Mouse (Mus musculus): ENCODE data around the gene Gja1.
A peak's percentile ranks its signal among the peaks of the same experiment; 100 is the strongest.
"Not testable (repeated sequence)": the region's sequence is repeated elsewhere in the genome, so short reads cannot be mapped to it uniquely, and the experiment has no call there.

Gja1 gene

DNA sequence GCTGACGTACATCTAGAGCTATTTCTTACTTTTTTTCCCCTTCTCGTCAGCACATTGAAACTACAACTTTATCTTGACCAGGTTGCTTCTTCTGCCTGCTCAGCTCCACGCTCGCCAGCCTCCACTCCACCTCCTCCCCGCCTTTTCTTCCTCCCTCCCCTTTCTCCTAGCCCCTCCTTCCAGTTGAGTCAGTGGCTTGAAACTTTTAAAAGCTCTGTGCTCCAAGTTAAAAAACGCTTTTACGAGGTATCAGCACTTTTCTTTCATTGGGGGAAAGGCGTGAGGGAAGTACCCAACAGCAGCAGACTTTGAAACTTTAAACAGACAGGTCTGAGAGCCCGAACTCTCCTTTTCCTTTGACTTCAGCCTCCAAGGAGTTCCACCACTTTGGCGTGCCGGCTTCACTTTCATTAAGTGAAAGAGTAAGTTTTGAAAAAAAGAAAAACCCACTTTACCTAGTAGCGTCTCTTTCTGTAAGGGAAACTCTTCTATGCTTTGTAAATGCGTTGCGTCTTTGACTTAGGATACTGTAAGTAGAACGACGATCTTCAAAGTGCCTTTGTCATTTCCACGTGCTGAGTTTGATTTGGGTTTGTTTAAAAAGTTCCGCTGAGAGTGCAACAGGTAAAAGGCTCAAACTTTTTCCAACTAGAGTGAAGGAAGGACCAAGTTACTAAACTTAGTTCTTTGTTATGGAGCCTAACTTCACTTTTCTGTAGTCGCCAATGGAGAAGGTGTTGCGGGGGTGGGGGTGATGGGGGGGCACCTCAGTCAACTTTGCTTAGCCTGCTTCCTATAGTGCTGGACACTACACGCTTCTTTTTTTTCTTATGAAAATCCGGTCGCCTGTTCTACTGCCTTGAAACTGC is at the start of gene Gja1:
Gene Gja1, plus strand, starts transcription at position 234 of the 869 bp plus-strand sequence.
- DNase-seq (ENCODE audit: low read depth, low spot score), result peak; percentile 86

DNA sequence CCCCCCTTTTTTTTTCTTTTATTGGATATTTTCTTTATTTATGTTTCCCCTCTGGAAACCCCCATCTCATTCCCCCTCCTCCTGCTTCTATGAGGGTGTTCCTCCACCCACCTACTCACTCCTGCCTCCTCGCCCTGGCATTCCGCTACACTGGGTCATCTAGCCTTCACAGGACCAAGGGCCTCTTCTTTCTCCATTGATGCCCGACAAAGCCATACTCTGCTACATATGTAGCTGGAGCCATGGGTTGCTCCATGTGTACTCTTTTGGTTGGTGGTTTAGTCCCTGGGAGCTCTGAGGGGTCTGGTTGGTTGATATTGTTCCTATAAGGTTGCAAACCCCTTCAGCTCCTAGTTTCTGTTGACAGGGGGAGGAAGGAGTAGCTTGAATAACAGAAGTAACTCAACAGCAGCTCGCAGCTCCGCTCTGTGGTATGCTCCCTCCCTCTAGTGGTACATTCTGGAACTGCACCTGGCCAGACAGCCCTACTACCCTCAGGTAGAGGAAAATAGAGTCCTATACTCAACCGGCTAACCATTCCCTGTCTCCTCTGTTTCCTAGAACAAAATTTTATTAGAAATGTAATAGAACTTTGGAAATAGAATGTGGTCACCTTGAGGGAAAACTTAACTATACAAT is 38.2 kb upstream of the Gja1 start:
- DNase-seq (ENCODE audit: low read depth, low spot score), result peak; percentile 85

DNA sequence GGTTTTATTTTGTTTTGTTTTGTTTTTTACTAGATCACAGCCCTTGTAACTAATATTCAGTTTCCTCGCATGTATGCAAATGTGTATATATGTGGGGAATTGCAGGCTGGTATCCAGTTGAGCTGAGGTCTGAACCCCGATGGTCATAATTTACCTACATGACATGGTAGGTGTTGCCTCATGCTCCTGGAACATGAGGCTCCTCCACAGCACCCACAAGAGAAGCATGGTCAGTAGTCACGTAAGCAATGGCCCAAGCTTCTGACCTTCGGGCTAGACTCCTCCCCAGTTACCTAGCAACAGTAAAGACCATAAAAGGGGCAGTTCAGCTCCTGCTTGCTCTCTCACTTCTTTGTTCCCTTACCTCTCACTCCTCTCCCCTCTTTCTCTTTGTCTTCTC is 16.7 kb upstream of the Gja1 start:
- DNase-seq (ENCODE audit: low read depth, low spot score), result no peak

DNA sequence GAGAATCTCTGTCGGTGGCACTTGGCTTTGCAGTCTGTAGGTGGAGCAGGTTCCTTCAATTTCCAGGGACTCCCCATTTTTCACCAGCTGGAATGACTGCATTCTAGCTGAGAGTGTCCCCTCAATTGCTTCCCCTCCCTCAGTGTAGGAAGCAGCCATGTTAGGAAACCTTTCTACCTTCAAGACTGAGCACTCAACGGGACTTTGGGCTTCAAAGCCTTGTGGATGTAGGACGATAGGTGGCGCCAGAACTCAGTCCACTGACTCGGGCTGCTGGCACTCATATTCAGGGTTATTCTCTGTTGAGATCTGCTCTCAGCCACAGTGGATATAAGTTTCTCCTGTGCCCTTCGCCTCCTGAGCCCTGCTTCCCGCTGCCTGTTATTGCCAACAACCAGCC is 8.1 kb upstream of the Gja1 start:
- peak; percentile 85 for DNase-seq (ENCODE audit: low read depth, low spot score)

DNA sequence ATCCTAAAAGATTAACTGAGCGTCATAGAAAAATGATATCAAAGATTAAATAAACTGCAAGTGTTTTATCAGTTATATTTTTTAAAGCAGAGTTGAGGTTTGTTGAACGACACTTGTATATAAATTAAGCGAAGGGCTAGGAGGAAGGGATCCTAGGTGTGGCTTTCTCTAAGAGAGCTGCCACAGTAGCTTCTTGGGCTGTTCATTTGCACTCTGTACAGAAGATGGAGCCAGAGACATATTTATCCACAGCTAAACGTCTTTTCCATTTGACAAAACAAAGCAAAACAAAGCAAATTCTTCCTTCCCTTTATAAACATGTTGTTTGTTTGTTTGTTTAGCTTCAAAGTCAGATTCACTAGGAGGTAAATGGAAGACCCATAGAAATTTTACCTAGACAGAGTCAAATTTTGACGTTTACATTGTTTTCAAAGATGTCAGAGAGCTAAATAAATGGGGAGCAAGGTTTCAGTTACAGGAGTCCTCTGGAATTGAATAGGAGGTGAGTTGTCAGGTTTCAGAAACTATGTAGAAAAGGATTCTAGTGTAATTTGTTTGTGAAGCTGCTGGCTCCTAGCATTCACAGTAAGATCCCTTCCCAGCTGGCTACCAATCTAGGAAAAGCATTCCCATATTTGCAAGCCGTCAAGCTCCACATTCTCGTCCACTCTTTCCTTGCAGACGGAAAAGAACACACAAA is 4.0 kb upstream of the Gja1 start:
- peak; percentile 69 for DNase-seq (ENCODE audit: low read depth, low spot score)

DNA sequence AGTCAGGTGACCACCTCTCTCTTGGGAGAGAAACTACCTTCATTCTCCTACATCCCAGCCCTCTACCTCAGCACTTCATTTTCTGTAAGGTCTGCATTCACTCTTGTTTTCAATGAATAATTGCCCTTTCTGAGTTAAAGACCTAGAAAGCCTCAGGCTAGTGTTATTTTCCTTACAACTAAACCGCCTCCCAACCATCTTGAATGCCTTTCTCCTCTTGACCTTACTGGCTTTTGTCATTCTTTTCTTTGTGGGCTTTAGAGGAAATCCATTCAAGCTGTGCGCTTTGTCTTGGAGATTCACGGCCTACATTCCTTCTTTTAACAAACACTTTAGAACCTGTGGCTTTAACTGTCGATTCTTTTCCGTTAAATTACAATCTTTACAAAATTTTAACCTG is 3.0 kb upstream of the Gja1 start:
- no peak for DNase-seq (ENCODE audit: low read depth, low spot score)

DNA sequence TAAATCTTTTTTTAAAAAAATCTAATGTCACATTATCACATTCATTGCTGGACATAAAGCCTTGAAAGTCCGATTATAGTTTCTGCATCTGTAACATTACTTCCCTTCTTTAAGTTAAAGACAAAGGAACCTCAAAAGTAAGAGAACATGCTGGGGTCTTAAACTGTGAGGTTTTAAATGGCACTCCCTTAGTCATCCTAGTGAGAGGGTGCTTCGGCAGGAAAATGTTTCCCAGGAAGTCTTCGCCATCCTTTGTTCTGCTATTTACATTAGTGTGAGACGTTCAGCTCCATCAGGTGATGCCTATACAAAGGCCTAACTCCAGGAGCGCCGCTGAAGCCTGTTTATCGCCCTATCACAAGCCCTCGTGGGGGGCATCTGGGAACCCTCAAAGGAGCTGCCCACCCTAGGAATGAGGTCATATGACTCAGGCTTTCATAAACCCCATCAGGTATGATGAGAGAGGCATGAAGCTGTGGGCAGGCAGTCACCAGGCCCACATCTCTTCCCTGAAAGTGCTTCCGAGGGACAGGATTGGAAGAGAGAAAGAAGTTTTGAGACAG is 1.1 kb upstream of the Gja1 start:
- DNase-seq (ENCODE audit: low read depth, low spot score), result no peak

DNA sequence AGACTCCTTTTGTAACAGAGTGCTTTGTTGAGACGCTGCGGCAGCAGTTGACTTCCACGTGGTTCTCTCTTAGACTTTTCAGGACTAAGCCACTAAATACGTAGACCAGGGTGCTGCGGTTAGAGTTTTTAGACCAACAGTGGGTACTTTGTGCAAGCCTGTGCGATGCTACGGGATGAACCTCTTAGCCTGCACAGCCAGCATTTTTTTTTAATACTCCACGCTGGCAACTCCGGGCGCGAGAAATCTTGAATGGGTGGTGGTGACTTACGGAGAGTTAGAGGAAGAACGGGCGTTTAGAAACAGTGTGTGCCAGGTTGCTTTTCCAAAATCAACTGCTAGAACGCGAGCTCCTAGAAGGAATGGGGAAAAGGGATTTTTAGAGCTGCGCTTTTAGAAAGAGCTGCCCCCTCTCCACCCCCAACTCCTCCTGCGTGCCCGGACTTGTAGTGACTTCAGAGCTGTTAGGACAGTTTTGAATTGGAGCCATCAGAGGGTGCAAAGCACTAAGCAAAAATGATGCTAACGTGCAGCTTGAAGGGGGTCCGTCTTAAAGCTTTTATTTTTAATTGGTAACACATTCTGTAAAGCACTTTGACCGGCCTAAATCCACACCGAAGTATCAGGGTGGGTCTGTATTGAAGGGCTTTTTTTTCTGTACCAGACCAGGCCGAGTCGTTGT is 977 bp downstream of the Gja1 start:
- peak; percentile 65 for DNase-seq (ENCODE audit: low read depth, low spot score)

DNA sequence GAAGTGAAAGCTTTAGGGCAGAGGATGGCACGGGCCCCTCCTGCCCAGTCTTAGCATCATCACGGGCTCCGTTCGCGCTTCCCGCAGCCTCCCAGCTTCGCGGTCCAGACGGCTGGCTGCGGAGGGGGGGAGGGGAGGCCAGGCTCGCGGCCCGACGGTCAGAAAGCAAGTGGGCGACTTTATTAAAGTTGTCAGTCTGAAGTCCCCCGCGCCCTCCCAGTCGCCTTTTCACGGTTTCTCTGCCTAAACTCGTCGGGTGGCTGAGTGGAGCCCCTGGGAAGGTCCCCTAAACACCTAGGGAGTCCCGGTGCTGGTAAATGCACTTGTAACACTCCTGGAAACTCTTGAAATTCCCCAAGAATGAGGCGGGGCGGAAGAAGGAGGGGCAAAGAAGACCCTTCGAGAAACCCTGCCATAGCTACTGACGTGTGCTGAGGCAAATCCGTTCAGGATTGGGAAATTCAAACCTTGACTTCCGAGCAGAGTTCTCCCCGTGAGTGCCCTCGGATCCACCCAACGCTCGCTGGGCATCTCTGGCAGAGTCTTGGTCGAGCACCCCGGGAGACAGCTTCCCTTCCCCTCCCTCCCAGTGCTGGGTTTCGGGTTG is 1.6 kb downstream of the Gja1 start:
- peak; percentile 72 for DNase-seq (ENCODE audit: low read depth, low spot score)

DNA sequence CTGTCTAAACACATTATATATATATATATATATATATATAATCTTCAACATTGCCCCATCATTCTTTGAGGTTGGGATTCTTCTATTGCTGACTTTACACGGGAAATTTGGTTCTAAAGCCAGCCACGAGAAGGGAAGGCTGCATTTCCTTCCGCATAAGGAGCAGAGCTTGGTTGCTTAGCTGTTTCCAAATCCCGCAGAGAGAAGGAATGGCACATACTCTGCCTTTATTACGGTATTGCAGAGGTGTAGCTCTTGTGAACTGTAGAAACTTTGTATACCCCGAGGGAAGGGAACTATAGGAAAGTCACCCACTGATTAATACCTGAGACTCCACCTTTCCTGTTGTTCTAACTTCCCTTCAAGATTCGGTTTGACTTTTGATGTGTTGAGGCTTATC is 2.6 kb downstream of the Gja1 start:
- DNase-seq (ENCODE audit: low read depth, low spot score), result no peak

DNA sequence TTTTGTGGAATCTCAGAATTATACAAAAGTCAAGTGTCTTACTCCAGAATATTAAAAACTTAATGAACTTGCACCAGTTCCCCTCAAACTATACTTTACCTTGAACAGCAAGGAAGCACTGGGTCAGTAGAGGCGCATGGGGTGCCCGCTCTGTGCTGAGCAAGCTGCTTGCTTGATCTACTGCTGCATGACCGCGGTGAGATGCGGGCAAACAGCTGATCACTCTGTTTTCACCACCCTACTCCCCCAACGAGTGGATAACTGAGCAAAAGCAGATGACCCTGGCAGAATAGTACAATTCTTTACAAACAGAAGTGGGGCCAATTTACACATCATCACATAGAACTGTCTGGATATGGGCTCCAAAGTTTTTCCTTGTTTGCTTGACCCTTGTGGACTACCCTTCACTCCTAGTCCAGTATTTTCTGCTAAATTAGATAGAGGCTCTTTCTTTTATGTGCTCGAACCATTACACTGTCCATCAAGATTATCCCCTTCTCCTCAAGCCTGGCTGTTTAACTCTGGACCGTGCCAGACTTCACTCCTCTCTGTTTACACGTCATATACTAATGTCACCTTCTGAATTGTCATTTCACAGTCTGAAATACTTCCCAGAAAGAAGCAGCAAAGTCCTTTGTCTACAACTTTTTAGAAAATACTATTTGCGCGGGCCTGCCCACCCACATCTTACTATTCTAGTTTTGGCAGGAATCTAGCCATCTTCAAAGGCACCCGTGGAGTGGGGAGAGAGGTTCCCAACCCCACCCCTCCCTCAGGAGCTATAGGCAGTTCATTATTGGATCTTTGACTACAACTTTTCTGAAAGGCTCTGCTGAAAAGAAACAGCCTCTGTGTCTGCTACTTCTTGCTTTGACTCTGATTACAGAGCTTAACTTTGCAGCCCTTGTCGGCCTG is 8.3 kb downstream of the Gja1 start:
- no peak for DNase-seq (ENCODE audit: low read depth, low spot score)

DNA sequence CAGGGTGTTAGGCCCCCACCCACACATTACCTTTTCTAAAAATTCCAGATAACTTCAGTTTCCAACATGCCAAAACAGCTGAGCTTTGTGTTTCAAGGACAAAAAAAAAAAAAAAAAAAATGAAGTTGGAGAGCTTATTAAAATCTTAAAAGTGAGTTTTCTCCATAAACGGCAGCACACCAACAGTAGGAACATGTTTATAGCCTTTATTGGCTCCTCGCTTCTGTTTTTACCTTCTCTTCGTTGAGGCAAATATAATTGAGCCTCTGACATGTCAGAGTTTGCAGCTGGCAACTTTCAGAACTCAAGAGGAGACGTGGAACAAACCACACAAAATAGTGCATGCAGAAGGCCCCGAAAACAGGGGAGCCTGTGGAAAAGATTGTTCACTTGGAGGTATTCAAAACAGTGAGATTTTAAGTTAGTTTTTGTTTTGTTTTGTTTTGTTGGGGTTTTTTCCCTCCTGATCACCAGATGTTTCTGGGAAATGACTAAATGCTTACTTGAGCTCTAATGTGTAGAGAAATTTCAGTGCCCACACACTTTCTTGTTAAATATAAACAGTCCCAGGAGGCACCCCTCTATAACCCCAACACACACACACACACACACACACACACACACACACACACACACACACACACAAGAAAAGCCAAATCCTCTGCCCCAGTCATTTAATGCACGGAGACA is 16.1 kb downstream of the Gja1 start:
- no peak for DNase-seq (ENCODE audit: low read depth, low spot score)

DNA sequence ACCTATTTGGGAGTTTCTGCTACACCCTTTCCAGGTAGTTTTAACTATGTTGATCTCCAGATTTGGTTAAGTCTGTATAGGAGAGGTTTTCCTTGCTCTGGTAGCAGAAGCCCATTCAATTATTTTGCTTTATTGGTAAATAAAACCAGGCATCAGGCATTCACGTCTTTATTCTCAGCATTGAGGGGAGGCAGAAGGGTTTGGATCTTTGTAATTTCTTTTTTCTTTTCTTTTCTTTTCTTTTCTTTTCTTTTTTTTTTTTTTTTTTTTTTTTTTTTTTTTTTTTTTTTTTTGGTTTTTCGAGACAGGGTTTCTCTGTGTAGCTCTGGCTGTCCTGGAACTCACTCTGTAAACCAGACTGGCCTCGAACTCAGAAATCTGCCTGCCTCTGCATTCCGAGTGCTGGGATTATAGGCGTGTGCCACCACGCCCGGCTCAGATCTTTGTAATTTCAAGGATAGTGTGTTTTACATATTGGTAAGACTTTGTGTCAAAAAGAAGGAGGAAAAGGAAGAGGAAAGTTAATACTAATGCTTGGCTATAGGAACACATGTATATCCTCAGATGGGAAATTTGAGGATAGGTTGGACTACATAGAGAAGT is 16.8 kb downstream of the Gja1 start:
- not testable (repeated sequence) for DNase-seq (ENCODE audit: low read depth, low spot score)

DNA sequence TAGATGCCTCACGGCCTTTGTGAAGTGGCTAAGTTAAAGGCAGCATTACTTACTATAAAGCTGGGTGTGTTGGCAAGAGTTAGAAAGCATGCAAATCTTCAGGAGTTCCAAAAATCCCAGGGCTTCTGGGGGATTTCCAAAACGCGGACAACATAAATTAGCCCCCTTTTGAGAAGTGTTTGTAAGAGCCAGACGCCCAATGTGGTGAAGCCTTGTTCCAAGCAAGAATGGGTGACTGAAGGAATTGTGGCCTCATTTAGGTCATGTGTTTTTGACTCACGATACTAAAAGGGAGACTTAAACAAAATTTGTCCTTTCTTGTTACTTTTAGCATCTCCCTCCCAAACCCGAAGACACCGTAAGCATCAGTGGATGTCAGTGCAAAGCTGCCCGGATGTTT is 20.7 kb downstream of the Gja1 start:
- no peak for DNase-seq (ENCODE audit: low read depth, low spot score)

DNA sequence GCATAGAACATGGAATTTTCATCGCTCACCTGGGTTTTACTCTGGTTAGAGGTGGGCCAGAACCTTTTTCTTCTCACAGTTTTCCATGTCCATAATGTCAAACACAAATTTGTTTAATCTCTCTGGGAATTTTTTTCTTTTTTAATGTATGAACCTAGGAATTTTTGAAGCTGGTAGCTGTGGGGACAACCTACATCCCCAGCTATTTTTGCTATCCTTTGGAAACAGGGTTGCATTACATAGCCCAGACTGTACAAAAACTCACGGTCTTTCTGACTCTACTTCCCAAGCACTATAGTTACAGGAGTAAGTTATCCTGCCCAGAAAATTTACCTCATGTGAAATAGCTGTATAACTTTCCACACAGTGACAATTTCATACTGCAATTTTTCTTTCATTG is 21.2 kb downstream of the Gja1 start:
- DNase-seq (ENCODE audit: low read depth, low spot score), result no peak

DNA sequence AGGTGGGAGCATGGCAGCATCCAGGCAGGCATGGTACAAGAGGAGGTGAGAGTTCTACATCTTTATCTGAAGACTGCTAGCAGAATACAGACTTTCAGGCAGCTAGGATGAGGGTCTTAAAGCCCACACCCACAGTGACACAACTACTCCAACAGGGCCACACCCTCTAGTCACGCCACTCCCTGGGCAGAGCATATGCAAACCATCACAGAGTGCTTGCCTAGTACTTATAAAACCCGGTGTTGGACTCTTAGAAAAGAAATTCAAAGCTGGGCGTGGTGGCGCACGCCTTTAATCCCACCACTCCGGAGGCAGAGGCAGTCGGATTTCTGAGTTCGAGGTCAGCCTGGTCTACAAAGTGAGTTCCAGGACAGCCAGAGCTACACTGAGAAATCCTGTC is 24.3 kb downstream of the Gja1 start:
- DNase-seq (ENCODE audit: low read depth, low spot score), result not testable (repeated sequence)

DNA sequence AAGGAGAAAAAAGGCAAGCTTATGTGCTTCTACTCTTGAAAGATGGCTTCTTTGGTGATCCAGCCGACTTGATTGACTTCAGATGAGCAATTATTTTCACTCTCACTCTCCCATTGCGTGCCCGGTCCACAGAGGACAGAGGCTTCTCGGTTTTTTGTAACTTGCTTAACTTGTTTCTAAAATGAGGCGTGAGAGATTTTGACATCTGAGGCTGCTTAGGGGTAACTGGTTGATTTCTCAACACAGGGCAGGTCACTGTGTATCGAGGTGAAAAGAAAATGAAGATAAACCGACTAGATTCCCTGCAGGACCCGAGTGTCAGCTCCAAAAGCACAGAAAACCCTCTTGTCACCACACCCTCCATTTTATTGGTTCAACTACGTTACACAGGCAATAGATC is 28.8 kb downstream of the Gja1 start:
- DNase-seq (ENCODE audit: low read depth, low spot score), result no peak

DNA sequence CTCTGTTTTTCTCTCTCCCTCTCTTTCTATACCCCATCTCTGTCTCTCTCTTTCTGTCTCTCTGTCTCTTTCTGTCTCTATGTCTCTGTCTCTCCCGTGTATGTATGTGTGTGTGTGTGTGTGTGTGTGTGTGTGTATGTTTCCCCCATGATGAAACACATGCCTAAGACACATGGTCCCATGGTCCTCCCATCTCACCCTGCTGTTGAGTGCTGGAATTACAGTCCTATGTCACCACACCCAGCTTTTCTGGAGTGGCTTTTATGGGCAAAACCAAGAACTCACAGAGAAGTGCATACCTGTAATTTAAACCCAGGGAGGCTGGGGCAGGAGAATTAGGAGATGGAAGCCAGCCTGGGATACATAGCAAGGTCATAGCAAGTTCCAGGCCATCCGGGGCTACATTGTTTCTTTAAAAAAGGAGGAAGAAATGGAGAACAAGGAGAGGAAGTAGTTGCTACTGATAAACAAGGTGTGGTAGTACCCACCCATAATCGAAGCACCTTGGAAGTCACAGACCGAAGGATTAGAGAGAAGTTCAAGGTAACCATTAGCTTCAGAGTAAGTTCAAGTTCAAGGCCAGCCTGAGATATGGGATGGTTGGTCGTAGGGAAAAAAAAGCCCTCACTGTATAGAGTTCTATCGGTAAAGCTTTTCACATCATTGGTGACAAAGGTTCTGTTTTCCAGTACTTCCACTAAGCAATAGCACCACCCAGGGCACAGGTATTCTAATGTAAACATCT is 29.4 kb downstream of the Gja1 start:
- no peak for DNase-seq (ENCODE audit: low read depth, low spot score)

Measured in 3T3-L1 (cell line).